Mouse (Mus musculus) embryonic facial prominence, embryonic 15.5 days (tissue): ENCODE measurements around the gene Atg16l1. TPM values are rescaled to one million over a fixed set of nuclear protein-coding genes. Genes with fewer than 3 reads are reported as not detected.
"Not testable (repeated sequence)": the region's sequence is repeated elsewhere in the genome, so short reads cannot be mapped to it uniquely, and the experiment has no call there.

Source experiments
- ATAC-seq: fragments of 200-750 bp; cut with Nextera tagmentation; 2 replicates; pipeline ENCODE4 v1.8.0; 2017; ENCODE audit warnings: low read depth, moderate TSS enrichment; ENCODE audit not compliant: insufficient number of reproducible peaks, low FRiP score, low TSS enrichment
- H3K27ac ChIP-seq: fragments of 300-500 bp; sonication (generic); replicated peaks from 2 replicates; pipeline ENCODE4 v1.5.1; 2015; ENCODE audit warnings: mild to moderate bottlenecking, inconsistent platforms
- H3K27me3 ChIP-seq: fragments of 300-500 bp; sonication (generic); 2 replicates; pipeline ENCODE4 v1.6.1; 2015; ENCODE audit warnings: inconsistent platforms
- H3K36me3 ChIP-seq: fragments of 300-500 bp; sonication (generic); 2 replicates; pipeline ENCODE4 v1.6.1; 2015; ENCODE audit warnings: mild to moderate bottlenecking, inconsistent platforms
- H3K4me1 ChIP-seq: fragments of 300-500 bp; sonication (generic); 2 replicates; pipeline ENCODE4 v1.6.1; 2015; ENCODE audit warnings: inconsistent platforms
- H3K4me2 ChIP-seq: fragments of 300-500 bp; sonication (generic); replicated peaks from 2 replicates; pipeline ENCODE4 v1.6.1; 2015; ENCODE audit warnings: mild to moderate bottlenecking, inconsistent platforms
- H3K4me3 ChIP-seq: fragments of 300-500 bp; sonication (generic); replicated peaks from 2 replicates; pipeline ENCODE4 v1.5.1; 2015; ENCODE audit warnings: mild to moderate bottlenecking, inconsistent platforms
- H3K9ac ChIP-seq: fragments of 300-500 bp; sonication (generic); 2 replicates; pipeline ENCODE4 v1.6.1; 2015; ENCODE audit warnings: inconsistent platforms
- H3K9me3 ChIP-seq: fragments of 300-500 bp; sonication (generic); replicated peaks from 2 replicates; pipeline ENCODE4 v1.6.1; 2016; ENCODE audit warnings: inconsistent platforms
- WGBS: fragments of 180-500 bp; shearing (Covaris S2); methylation state at CpG from one replicate; pipeline ENCODE4 v1.1.7; 2015; 5-methylcytosine and 5-hydroxymethylcytosine counted together
- polyA plus RNA-seq: library from polyadenylated mRNA; unstranded; fragments of >200 nt; fragmentation: Nextera tagmentation; extraction: Ambion mirVana; gene quantifications from 2 replicates; pipeline ENCODE4 v1.2.1, GENCODE M21; 2015

Gene Atg16l1
- polyA plus RNA-seq, 1 experiment from 2014 or later, result 31.3 TPM

DNA sequence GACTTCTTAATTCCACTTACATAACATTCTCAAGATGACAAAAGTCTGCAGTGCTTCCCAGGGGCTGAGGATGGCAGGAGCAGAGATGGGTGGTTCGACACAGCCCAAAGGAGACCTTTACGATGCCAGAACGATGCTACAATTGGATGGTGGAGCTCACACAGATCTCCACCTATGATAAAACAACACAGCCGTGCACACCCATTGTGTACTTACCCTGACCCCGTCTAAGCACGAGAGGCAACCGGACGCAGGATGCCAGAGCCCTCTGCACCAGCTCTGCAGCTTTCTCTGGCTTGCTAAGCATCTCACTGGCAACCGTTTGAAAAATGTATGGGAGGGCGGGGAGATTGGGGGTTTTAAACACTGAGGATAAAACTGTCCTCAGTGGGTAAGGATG is 56.4 kb downstream of the Atg16l1 start:
- H3K4me1 ChIP-seq, result peaks cover 7% of the 10 kb centered on the region; the same call in 1 of the 2 replicates
- H3K4me2 ChIP-seq, result no peak overlapping the region
- no peak for ATAC-seq
- H3K9me3 ChIP-seq, result no peaks in the 10 kb centered on the region
- no peaks in the 10 kb centered on the region for H3K36me3 ChIP-seq
- H3K9ac ChIP-seq, result no peak overlapping the region
- H3K4me3 ChIP-seq, result no peak overlapping the region
- 77% methylated on average over 10 of the region's 10 CpGs for WGBS
- no peaks in the 10 kb centered on the region for H3K27me3 ChIP-seq
- no peak overlapping the region for H3K27ac ChIP-seq

DNA sequence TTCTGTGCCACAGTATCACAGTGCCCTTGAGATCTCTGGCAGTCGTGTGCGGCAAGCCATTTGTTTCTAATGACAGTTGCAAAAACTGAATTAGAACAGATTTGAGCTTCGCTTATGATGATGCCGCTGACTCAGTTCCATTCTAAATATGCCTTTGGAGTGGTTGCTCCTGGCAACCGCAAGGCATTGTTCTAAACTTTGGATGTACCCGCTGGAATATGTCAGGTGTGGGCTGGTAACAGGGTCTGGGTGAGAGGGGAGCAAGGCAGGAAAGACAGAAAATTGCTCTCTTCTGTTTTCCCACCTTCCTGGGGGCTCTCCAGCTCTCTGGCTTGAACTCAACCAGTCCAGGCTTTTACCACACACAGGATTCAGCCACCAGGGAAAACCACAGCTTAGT is 57.5 kb downstream of the Atg16l1 start:
- Histone ChIP-seq H3K9me3 (no peaks in the 10 kb centered on the region), H3K4me3 (no peak overlapping the region), H3K36me3 (no peaks in the 10 kb centered on the region), H3K9ac (no peak overlapping the region), H3K4me2 (no peak overlapping the region), H3K27me3 (no peaks in the 10 kb centered on the region), H3K27ac (no peak overlapping the region), H3K4me1 (peaks cover 7% of the 10 kb centered on the region; the same call in 1 of the 2 replicates)
- ATAC-seq, result no peak
- 55% methylated on average over 6 of the region's 6 CpGs for WGBS

DNA sequence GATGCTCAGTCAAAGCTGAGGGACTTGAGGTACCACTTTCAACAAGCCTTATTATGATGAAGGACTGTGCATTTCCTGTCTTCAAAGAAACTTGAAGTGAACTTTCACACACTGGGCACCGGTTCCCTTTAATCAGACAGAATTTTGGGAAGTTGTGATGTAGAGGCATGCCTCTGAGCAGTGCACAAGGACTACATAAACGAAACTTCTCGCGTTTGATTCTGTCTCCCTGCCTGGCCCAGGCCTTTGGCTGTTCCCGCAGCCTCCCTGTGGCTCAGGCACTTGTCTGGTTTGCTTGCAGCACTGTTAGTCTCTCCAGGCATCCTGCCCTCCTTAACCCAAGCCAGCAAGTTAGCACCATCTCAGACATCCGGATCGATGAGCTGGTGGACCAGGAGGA is 58.0 kb downstream of the Atg16l1 start:
- WGBS, result 62% methylated on average over 7 of the region's 7 CpGs

DNA sequence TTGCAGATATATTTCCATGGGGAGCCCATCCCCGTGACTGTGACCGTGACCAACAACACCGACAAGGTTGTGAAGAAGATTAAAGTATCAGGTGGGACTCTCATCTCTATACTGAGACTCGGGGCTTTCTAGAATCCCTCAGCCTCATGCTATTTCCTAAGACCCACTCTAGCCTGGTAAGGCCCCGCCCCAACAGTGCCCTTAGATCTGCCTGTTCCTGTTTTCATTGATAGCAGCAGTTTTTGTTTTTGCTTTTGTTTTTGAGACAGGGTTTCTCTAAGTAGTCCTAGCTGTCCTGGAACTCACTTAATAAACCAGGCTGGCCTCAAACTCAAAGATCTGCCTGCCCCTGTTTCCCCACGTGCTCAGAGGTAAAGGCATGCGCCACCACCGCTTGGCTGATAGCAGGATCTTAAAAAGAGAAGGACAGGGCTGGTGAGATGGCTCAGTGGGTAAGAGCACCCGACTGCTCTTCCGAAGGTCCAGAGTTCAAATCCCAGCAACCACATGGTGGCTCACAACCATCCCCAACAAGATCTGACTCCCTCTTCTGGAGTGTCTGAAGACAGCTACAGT is 68.8 kb downstream of the Atg16l1 start:
- Histone ChIP-seq H3K27ac (no peak overlapping the region), H3K4me3 (no peak overlapping the region), H3K9me3 (no peaks in the 10 kb centered on the region), H3K4me1 (no peaks in the 10 kb centered on the region), H3K36me3 (no peaks in the 10 kb centered on the region), H3K27me3 (no peaks in the 10 kb centered on the region), H3K4me2 (no peak overlapping the region), H3K9ac (no peak overlapping the region)
- 86% methylated on average over 10 of the region's 10 CpGs for WGBS
- ATAC-seq, result no peak

More for the DNA sequence above, 58.0 kb downstream of the Atg16l1 start:
- no peaks in the 10 kb centered on the region for H3K9me3 ChIP-seq
- no peak overlapping the region for H3K4me2 ChIP-seq
- H3K36me3 ChIP-seq, result no peaks in the 10 kb centered on the region
- H3K4me3 ChIP-seq, result no peak overlapping the region
- H3K27me3 ChIP-seq, result no peaks in the 10 kb centered on the region
- ATAC-seq, result no peak
- peaks cover 7% of the 10 kb centered on the region; the same call in 1 of the 2 replicates for H3K4me1 ChIP-seq
- H3K27ac ChIP-seq, result no peak overlapping the region
- no peak overlapping the region for H3K9ac ChIP-seq

DNA sequence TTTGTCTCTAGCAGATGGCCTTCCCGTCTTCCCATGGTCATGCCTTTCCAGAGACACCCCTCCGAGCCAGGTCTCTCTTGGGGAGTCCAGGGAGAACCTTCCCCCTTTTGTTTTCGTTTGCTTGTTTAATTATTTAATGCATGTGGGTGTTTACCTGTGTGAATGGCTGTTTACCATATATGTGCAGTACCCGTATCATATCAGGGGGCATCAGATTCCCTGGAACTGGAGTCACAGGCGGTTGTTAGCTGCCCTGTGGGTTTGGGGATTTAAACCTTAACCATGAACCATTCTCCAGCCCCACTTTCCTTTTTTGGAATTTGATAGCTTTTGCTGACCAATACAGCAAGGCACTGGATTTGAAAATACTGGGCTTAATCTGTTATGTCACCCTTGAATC is 69.6 kb downstream of the Atg16l1 start:
- Histone ChIP-seq H3K9ac (no peak overlapping the region), H3K36me3 (no peaks in the 10 kb centered on the region), H3K27ac (no peak overlapping the region), H3K4me1 (no peaks in the 10 kb centered on the region), H3K27me3 (no peaks in the 10 kb centered on the region), H3K4me2 (no peak overlapping the region), H3K4me3 (no peak overlapping the region), H3K9me3 (no peaks in the 10 kb centered on the region)
- WGBS, result 77% methylated on average over 5 of the region's 5 CpGs
- no peak for ATAC-seq

DNA sequence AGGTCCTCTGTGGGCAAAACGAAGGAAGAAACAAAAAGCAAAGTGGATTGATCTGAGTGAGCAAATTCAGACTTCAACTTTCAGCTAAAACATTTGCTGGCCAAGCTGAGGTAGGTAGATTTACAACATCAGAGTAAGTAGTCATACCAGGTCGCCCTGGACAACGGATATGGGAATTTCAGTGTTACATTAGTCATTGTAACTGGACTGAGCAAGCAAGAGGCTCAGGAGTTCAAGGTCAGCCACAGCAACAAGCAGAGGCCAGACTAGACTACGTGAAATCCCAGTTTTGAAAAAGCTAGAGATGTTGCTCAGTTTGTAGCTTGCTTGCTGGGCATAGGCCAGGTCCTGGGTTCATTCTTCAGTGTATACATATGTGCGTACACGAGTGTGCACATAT is 70.3 kb downstream of the Atg16l1 start:
- H3K4me1 ChIP-seq, result no peaks in the 10 kb centered on the region
- H3K36me3 ChIP-seq, result no peaks in the 10 kb centered on the region
- no peaks in the 10 kb centered on the region for H3K27me3 ChIP-seq
- H3K9me3 ChIP-seq, result no peaks in the 10 kb centered on the region
- no peak overlapping the region for H3K27ac ChIP-seq
- ATAC-seq, result no peak
- H3K9ac ChIP-seq, result no peak overlapping the region
- WGBS, result 85% methylated on average over 6 of the region's 6 CpGs
- no peak overlapping the region for H3K4me2 ChIP-seq
- H3K4me3 ChIP-seq, result no peak overlapping the region

DNA sequence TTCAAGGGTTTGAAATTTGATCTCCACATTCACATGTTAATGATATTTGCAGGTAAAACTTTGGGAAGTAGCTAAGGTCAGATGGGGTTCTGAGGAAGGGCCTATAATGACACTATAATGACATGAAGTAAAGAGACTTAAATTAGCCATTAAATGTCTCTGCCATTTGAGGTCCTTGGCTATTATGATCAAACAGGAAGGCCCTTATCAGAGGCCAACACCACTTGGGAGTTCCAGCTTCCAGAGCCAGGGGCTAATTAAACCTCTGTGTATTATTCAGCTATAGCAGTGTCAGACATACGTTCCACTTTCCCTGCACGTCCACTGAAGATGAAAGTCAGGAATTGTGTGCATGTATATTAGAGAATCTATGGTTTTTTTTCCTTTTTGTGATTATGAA is 70.8 kb downstream of the Atg16l1 start:
- Histone ChIP-seq H3K4me3 (no peak overlapping the region), H3K4me2 (no peak overlapping the region), H3K4me1 (no peaks in the 10 kb centered on the region), H3K9ac (no peak overlapping the region), H3K36me3 (no peaks in the 10 kb centered on the region), H3K9me3 (no peaks in the 10 kb centered on the region), H3K27me3 (no peaks in the 10 kb centered on the region), H3K27ac (no peak overlapping the region)
- WGBS, result 71% methylated on average over 2 of the region's 2 CpGs
- no peak for ATAC-seq

DNA sequence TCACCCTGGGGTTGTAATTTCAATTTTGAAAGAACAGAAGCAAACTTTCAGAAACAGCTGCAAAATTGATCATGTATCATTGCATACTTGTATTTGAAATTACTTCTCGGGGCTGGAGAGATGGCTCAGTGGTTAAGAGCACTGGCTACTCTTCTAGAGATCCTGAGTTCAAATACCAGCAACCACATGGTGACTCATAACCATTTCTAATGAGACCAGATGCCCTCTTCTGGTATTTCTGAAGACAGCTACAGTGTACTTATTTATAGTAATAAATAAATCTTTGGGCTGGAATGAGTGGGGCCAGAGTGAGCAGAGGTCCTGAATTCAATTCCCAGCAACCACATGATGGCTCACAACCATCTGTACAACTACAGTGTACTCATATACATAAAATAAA is 71.8 kb downstream of the Atg16l1 start:
- H3K9ac ChIP-seq, H3K4me1 ChIP-seq, H3K4me3 ChIP-seq, H3K4me2 ChIP-seq, ATAC-seq, H3K9me3 ChIP-seq, H3K36me3 ChIP-seq, H3K27ac ChIP-seq, H3K27me3 ChIP-seq: not testable (repeated sequence)
- 72% methylated on average over 1 of the region's 1 CpGs for WGBS

DNA sequence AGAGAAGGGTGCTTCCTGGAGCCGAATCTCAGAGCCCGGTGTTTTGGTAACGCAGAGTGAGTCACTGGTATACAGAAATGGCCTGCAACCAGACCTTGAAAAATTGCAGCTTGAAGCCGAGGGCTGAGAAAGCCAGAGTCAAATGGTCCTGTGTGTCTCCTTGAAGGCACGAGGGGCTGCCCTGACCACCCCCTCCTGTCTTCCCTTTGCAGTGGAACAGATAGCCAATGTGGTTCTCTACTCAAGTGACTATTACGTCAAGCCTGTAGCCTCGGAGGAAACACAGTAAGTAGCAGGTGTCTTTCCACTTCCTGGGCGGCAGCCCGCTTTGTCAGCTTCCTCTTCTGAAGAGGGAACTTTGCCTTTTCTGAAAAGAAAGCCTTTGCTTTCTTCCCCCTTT is 72.5 kb downstream of the Atg16l1 start:
- Histone ChIP-seq H3K4me1 (no peaks in the 10 kb centered on the region), H3K27ac (no peak overlapping the region), H3K9ac (no peak overlapping the region), H3K36me3 (no peaks in the 10 kb centered on the region), H3K9me3 (no peaks in the 10 kb centered on the region), H3K27me3 (no peaks in the 10 kb centered on the region), H3K4me2 (no peak overlapping the region), H3K4me3 (no peak overlapping the region)
- WGBS, result 63% methylated on average over 9 of the region's 9 CpGs
- no peak for ATAC-seq

DNA sequence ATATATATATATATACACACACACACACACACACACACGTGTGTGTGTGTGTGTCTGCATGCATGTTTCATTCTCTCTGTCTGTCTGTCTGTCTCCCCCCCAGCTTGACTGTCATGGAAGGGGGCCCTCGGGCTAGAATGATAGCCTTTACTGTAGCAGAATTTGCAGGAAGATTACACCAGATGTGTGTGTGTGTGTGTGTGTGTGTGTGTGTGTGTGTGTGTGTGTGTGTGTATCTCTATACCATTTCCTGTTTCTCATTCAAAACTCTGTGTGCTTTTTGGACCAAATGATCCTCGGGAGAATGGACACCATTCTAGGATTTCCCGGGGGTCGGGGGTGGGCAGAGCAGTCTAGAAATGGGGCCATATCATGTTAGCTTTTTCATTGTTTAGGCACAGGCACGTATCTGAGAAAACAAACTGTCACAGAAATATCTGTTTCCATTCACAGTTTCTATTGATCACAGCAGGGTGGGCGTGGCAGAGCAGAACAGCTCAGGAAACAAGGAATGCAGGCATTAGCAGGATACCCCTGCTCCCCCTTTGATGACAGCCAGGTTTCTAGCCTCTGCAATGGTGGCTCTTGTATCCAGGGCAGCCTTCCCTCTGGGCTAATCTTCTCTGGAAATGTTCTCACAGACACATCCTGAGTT is 73.4 kb downstream of the Atg16l1 start:
- Histone ChIP-seq H3K9me3 (no peaks in the 10 kb centered on the region), H3K27ac (no peak overlapping the region), H3K36me3 (no peaks in the 10 kb centered on the region), H3K4me3 (no peak overlapping the region), H3K4me1 (no peaks in the 10 kb centered on the region), H3K4me2 (no peak overlapping the region), H3K27me3 (no peaks in the 10 kb centered on the region), H3K9ac (no peak overlapping the region)
- ATAC-seq, result no peak
- WGBS, result 40% methylated on average over 7 of the region's 7 CpGs

DNA sequence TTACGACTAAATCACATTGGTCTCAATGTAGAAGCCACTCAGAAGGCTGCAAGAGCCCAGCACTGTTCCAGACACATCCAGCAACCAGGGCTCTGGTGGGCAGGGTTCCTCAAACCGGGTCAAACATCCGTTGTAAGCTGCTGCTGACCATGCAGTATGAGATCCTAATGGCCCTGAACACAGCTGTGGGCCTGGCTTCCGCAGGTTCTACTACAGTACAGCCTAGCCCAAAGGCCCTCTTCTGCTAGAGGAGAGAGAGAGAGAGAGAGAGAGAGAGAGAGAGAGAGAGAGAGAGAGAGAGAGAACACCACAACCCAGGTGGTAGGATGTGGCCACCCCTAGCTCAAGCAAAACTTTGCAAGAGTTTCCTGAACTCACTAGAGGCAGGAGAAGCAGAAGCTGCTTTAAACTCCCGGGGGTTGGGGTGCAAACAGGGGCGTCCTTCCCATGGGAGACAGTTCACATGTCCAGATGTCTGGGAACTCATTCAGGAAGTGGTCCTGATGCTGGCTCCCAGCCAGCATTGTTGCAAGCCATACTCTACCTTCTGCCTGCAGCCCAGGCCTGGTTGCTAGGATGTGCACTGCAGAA is 74.0 kb downstream of the Atg16l1 start:
- no peak overlapping the region for H3K27ac ChIP-seq
- 60% methylated on average over 6 of the region's 6 CpGs for WGBS
- H3K27me3 ChIP-seq, result no peaks in the 10 kb centered on the region

DNA sequence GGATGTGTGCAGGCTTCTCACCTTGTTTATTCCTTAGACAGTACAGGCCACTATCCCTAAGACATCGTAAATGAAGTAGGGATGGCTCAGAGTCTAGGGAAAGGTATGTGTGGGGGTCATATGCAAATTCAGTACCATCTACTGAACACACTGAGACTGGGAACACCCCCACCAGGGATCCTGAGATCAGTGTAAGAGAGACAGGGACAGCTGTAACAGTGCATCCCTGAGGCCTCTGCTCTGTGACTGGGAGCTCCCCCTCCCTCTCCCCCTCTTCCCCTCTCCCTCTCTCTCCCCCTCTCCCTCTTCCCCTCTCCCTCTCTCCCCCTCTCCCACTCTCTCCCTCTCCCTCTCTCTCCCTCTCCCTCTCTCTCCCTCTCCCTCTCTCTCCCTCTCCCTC is 80.8 kb downstream of the Atg16l1 start:
- WGBS, result 49% methylated on average over 1 of the region's 1 CpGs
- Histone ChIP-seq H3K9me3 (no peaks in the 10 kb centered on the region), H3K4me2 (no peak overlapping the region), H3K36me3 (no peaks in the 10 kb centered on the region), H3K27ac (no peak overlapping the region), H3K9ac (no peak overlapping the region), H3K4me1 (peaks cover 7% of the 10 kb centered on the region; the same call in 1 of the 2 replicates), H3K4me3 (no peak overlapping the region), H3K27me3 (no peaks in the 10 kb centered on the region)
- no peak; the same call in 1 of the 2 replicates for ATAC-seq

More for the DNA sequence above, 74.0 kb downstream of the Atg16l1 start:
- Histone ChIP-seq H3K9ac (no peak overlapping the region), H3K4me2 (no peak overlapping the region), H3K9me3 (no peaks in the 10 kb centered on the region), H3K4me1 (no peaks in the 10 kb centered on the region), H3K36me3 (no peaks in the 10 kb centered on the region), H3K4me3 (no peak overlapping the region)
- ATAC-seq, result no peak
